Mouse (Mus musculus) heart, embryonic 15.5 days (tissue): ENCODE data around the gene Ppp3r1. TPM values are rescaled to one million over a fixed set of nuclear protein-coding genes. Genes with fewer than 3 reads are reported as not detected.
A peak's percentile ranks its signal among the peaks of the same experiment; 100 is the strongest.

Source experiments
- ATAC-seq: fragments of 200-750 bp; cut with Nextera tagmentation; replicated peaks from 2 replicates; pipeline ENCODE4 v1.8.0; 2017; ENCODE audit warnings: low read depth, moderate TSS enrichment; ENCODE audit not compliant: insufficient number of reproducible peaks, insufficient read depth, low FRiP score
- H3K27ac ChIP-seq: fragments of 300-500 bp; sonication (generic); 2 replicates; pipeline ENCODE4 v1.5.1; 2015; ENCODE audit warnings: mild to moderate bottlenecking, inconsistent platforms
- H3K27me3 ChIP-seq: fragments of 300-500 bp; sonication (generic); 2 replicates; pipeline ENCODE4 v1.6.1; 2015; ENCODE audit warnings: inconsistent platforms
- H3K36me3 ChIP-seq: fragments of 300-500 bp; sonication (generic); 2 replicates; pipeline ENCODE4 v1.6.1; 2015; ENCODE audit warnings: mild to moderate bottlenecking, inconsistent platforms
- H3K4me1 ChIP-seq: fragments of 300-500 bp; sonication (generic); replicated peaks from 2 replicates; pipeline ENCODE4 v1.6.1; 2015; ENCODE audit warnings: inconsistent platforms
- H3K4me2 ChIP-seq: fragments of 300-500 bp; sonication (generic); 2 replicates; pipeline ENCODE4 v1.6.1; 2015; ENCODE audit warnings: inconsistent platforms, mild to moderate bottlenecking, moderate library complexity
- H3K4me3 ChIP-seq: fragments of 300-500 bp; sonication (generic); 2 replicates; pipeline ENCODE4 v1.5.1; 2015; ENCODE audit warnings: mild to moderate bottlenecking, inconsistent platforms
- H3K9ac ChIP-seq: fragments of 300-500 bp; sonication (generic); 2 replicates; pipeline ENCODE4 v1.6.1; 2015; ENCODE audit warnings: mild to moderate bottlenecking, inconsistent platforms
- H3K9me3 ChIP-seq: fragments of 300-500 bp; sonication (generic); replicated peaks from 2 replicates; pipeline ENCODE4 v1.6.1; 2016; ENCODE audit warnings: inconsistent platforms
- WGBS: fragments of 180-500 bp; shearing (Covaris S2); methylation state at CpG from one replicate; pipeline ENCODE4 v1.1.7; 2015; ENCODE audit warnings: mixed read lengths; 5-methylcytosine and 5-hydroxymethylcytosine counted together
- polyA plus RNA-seq: library from polyadenylated mRNA; unstranded; fragments of >200 nt; fragmentation: Nextera tagmentation; extraction: Ambion mirVana; gene quantifications from 2 replicates; pipeline ENCODE4 v1.2.1, GENCODE M21; 2015

The Ppp3r1 gene
- polyA plus RNA-seq: 71.2 and 77.7 TPM in 2 replicates

DNA sequence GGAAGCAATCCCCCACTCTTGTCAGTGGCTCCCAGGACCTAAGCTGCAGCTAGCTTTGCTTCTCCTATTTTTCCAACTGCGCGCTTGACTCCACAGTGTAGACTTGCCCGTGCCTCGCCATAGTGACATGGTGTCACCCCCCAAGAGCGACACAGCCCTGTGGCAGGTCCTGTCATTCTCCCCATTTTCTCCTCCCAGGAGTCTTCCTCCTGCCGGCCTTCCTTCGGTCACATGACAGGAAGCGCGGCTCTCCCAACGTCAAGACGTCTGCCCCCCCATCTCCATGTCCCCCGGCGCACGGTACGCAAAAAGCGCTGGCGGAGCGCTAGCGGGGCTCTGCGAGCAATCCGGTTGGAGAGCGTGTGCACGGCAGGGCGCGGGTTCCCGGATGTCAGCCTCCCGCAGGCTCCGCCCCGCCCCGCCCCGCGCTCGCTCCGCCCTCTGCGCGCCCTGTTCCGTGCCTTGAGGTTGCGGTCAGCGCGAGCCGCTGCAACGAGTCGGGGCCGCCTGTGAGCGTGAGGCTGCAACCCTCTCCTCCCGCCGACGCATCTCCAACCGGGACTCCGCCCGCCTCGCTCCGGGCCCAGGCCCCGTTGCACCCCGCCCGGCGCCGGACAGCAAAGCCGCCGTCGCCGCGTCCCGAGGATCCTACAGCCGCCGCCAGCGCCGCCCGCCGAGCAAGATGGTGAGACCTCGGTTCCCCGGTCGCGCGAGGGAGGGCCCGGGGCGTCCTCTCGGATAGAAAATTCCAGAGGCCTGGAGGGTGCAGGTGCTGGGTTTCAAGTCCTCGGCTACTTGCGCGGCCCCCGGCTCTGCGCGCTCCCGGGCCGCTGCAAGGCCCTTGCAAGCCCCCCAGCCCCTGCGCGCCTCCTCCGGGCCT is at the start of gene Ppp3r1:
Gene Ppp3r1, plus strand, starts transcription at position 406 of the 880 bp plus-strand sequence.
- peak; percentile 98 for ATAC-seq
- Histone ChIP-seq H3K27ac (peak within 1 kb of the TSS; percentile 95), H3K4me2 (peak within 1 kb of the TSS; percentile 85), H3K9ac (peak within 1 kb of the TSS; percentile 99), H3K36me3 (no peaks in the 10 kb centered on the region), H3K27me3 (no peaks in the 10 kb centered on the region), H3K4me3 (peak within 1 kb of the TSS; percentile 97), H3K9me3 (no peaks in the 10 kb centered on the region), H3K4me1 (peaks cover 26% of the 10 kb centered on the region)
- under 1% methylated on average over 84 of the region's 89 CpGs for WGBS

- WGBS: 63% methylated on average over 1 of the region's 1 CpGs
- no peaks in the 10 kb centered on the region for H3K27me3 ChIP-seq
- H3K27ac ChIP-seq: no peak overlapping the region
- H3K4me2 ChIP-seq: no peak overlapping the region
- ATAC-seq: no peak
- H3K36me3 ChIP-seq: no peaks in the 10 kb centered on the region
- no peaks in the 10 kb centered on the region for H3K4me1 ChIP-seq
- H3K9me3 ChIP-seq: no peaks in the 10 kb centered on the region
- no peak overlapping the region for H3K4me3 ChIP-seq
- no peak overlapping the region for H3K9ac ChIP-seq
Measured at GRCm38 (mm10) chr11:17112419-17113090, 46.5 kb upstream of the Ppp3r1 start.

DNA sequence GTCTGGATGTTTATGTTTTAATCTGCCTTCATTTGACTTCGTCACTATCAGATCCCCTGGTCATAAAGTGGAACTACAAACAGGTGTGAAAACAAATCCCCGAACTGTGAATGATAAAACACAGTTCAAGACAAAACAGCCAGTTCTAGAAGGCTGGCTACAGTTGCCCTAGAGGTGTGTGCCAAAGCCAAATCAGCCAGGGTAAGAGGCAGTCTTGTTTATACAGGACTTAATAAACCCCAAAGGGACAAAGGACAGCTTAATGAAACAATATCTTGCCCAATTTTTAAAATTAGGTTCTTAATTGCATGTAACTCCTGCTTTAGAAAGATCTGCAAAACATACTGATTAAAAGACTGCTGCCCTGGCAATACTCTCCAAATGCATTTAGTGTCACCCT is 32.6 kb upstream of the Ppp3r1 start:
- Histone ChIP-seq H3K9me3 (no peaks in the 10 kb centered on the region), H3K27me3 (no peaks in the 10 kb centered on the region), H3K36me3 (no peaks in the 10 kb centered on the region), H3K9ac (no peak overlapping the region), H3K4me3 (no peak overlapping the region), H3K4me2 (no peak overlapping the region), H3K4me1 (no peaks in the 10 kb centered on the region), H3K27ac (no peak overlapping the region)
- WGBS: 48% methylated on average over 2 of the region's 2 CpGs
- no peak for ATAC-seq

DNA sequence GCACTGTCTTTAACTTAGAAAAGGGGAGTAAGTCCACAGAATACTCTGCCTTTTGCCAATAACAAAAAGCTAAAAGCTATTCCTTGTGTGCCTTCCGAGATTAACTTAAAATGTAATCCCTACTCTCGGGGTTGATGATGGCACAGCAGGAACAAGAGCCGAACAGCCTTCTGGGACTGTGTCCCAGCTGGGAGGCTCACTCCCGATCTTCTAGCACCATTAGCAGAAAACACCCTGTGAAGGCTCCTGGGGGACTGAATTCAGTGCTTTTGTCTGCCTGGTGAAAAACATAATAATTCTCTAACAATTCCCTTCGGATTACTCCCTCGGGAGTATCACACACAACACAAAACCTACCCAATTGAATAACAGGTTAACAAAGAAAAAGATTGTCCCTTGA is 23.4 kb upstream of the Ppp3r1 start:
- 32% methylated on average over 6 of the region's 6 CpGs for WGBS
- no peak overlapping the region for H3K27ac ChIP-seq
- H3K4me2 ChIP-seq: no peak overlapping the region
- H3K9me3 ChIP-seq: no peaks in the 10 kb centered on the region
- H3K4me3 ChIP-seq: no peak overlapping the region
- no peaks in the 10 kb centered on the region for H3K4me1 ChIP-seq
- H3K27me3 ChIP-seq: no peaks in the 10 kb centered on the region
- no peak overlapping the region for H3K9ac ChIP-seq
- H3K36me3 ChIP-seq: no peaks in the 10 kb centered on the region
- ATAC-seq: no peak

DNA sequence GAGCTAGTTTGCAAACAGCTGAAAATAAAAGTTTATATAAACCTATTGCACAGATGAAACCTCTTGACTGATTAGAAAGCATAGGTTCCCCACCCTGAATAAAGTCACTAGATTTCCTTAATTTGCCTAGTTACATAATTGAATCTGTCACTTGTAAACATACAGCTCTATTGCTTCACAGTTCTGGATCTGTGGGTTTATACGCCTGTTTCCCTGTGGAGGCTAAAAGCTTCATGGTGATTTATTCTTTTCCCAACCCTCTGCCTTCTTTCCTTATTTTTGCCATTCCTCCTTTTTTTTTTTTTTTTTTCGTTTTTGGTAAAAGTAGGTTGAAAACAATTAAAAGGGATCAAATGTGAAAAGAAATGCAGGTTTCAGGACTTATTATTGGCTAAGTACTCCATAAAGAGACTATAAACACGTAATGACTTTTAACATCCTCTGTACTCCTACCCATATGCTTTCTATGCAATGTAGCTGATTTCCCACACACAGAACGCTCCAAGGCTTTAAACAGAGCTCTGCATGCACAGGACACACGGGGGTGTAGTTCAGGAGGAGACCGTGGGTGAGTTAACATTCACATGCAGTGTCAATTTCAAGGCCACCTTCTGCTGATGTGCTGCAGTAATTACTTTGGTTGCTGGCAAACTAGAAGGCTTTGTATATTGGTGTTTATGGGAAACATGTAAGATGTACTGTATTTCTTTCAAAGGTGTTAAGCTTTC is 20.6 kb upstream of the Ppp3r1 start:
- H3K27me3 ChIP-seq: no peaks in the 10 kb centered on the region
- no peak overlapping the region for H3K9ac ChIP-seq
- no peak overlapping the region for H3K4me2 ChIP-seq
- H3K4me3 ChIP-seq: no peak overlapping the region
- 59% methylated on average over 6 of the region's 6 CpGs for WGBS
- no peaks in the 10 kb centered on the region for H3K36me3 ChIP-seq
- no peaks in the 10 kb centered on the region for H3K9me3 ChIP-seq
- no peak overlapping the region for H3K27ac ChIP-seq
- no peak for ATAC-seq
- H3K4me1 ChIP-seq: no peaks in the 10 kb centered on the region

DNA sequence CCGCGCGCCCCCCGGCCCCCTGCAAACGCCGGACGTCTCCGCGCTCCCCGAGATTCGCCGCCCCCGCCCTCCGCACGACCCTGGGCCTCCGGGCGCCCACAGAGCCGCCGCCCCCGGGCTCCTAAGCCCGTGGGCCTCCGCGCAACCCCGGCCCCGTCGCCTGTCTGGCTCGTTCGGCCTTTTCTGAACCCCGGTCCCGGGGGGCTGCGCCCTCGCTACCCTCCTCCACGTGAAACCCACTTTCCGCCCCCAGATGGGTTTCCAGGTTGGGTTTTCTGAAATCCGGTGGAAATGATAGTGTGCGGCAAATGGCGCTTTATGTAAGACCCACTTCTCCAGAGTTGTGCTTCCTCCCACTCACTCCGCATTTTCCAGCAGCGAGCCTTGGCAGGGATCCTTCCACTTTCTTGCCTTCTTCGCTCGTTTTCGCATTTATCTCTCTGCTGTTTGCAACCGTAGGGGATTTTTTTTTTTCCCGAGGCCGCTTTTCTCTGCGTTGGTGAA is 727 bp downstream of the Ppp3r1 start:
- no peaks in the 10 kb centered on the region for H3K9me3 ChIP-seq
- peak overlapping the region; percentile 95 for H3K27ac ChIP-seq
- H3K4me1 ChIP-seq: peaks cover 26% of the 10 kb centered on the region
- H3K4me3 ChIP-seq: peak overlapping the region; percentile 97
- under 1% methylated on average over 31 of the region's 46 CpGs for WGBS
- peak overlapping the region; percentile 85 for H3K4me2 ChIP-seq
- peak overlapping the region; percentile 99 for H3K9ac ChIP-seq
- H3K27me3 ChIP-seq: no peaks in the 10 kb centered on the region
- peak; percentile 28; the same call in 1 of the 2 replicates for ATAC-seq
- H3K36me3 ChIP-seq: no peaks in the 10 kb centered on the region

- Histone ChIP-seq H3K9ac (peak overlapping the region; percentile 99), H3K4me2 (peak overlapping the region; percentile 85), H3K27ac (peak overlapping the region; percentile 95), H3K9me3 (no peaks in the 10 kb centered on the region), H3K36me3 (no peaks in the 10 kb centered on the region), H3K4me3 (peak overlapping the region; percentile 97), H3K27me3 (no peaks in the 10 kb centered on the region), H3K4me1 (peaks cover 26% of the 10 kb centered on the region)
- no peak for ATAC-seq
- under 1% methylated on average over 12 of the region's 12 CpGs for WGBS
Measured at GRCm38 (mm10) chr11:17160242-17160641, 1.2 kb downstream of the Ppp3r1 start.

DNA sequence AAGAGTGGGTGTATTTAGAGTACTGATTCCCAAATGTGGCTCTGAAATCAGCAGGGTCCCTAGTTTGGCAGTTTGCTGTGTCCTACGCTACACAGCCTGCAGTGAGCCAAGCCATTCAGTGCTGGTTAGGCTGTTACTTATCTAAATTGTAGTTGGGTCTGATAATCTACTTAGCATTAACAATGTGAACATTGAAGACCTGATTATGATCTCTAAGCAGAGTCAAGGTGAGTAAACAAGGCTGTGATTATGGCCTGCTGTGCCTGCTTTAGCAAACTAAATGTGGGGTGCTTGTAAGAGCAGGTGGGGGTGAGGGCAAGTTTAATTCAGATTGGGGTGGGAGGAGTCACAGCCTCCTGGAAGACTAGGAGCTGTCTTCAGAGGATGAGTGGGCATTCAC is 4.9 kb downstream of the Ppp3r1 start:
- Histone ChIP-seq H3K4me2 (no peak overlapping the region), H3K27me3 (no peaks in the 10 kb centered on the region), H3K36me3 (no peaks in the 10 kb centered on the region), H3K4me1 (peaks cover 37% of the 10 kb centered on the region), H3K4me3 (no peak overlapping the region), H3K9me3 (no peaks in the 10 kb centered on the region), H3K27ac (no peak overlapping the region), H3K9ac (no peak overlapping the region)
- 70% methylated on average over 1 of the region's 1 CpGs for WGBS
- no peak for ATAC-seq

- H3K27me3 ChIP-seq: no peaks in the 10 kb centered on the region
- ATAC-seq: no peak
- no peak overlapping the region for H3K4me3 ChIP-seq
- H3K27ac ChIP-seq: no peak overlapping the region
- no peaks in the 10 kb centered on the region for H3K9me3 ChIP-seq
- no peaks in the 10 kb centered on the region for H3K36me3 ChIP-seq
- H3K9ac ChIP-seq: no peak overlapping the region
- H3K4me1 ChIP-seq: peaks cover 42% of the 10 kb centered on the region
- 84% methylated on average over 7 of the region's 7 CpGs for WGBS
- no peak overlapping the region for H3K4me2 ChIP-seq
Measured at GRCm38 (mm10) chr11:17166627-17167026, 7.6 kb downstream of the Ppp3r1 start.

- Histone ChIP-seq H3K9ac (no peak overlapping the region), H3K27ac (no peak overlapping the region), H3K9me3 (no peaks in the 10 kb centered on the region), H3K27me3 (no peaks in the 10 kb centered on the region), H3K36me3 (0 out of 2 replicates have a peak, but pooled peaks cover 6% of the 10 kb centered on the region), H3K4me1 (peaks cover 34% of the 10 kb centered on the region), H3K4me2 (no peak overlapping the region), H3K4me3 (no peak overlapping the region)
- WGBS: 73% methylated on average over 2 of the region's 2 CpGs
- no peak for ATAC-seq
Measured at GRCm38 (mm10) chr11:17169262-17169661, 10.2 kb downstream of the Ppp3r1 start.
